Mouse (Mus musculus) subcutaneous adipose tissue, adult 2 months (tissue): ENCODE data around the gene Slc35g1. TPM values are rescaled to one million over a fixed set of nuclear protein-coding genes. Genes with fewer than 3 reads are reported as not detected.

Experiments
- polyA plus RNA-seq: library from polyadenylated mRNA; depleted of rRNA; stranded (reverse); fragments of >200 nt; gene quantifications from 2 replicates; pipeline ENCODE4 v1.2.3, GENCODE M21; 2012; ENCODE audit warnings: low replicate concordance; rRNA removed

Slc35g1 gene
- polyA plus RNA-seq: 2.4 and 5.7 TPM in 2 replicates

DNA sequence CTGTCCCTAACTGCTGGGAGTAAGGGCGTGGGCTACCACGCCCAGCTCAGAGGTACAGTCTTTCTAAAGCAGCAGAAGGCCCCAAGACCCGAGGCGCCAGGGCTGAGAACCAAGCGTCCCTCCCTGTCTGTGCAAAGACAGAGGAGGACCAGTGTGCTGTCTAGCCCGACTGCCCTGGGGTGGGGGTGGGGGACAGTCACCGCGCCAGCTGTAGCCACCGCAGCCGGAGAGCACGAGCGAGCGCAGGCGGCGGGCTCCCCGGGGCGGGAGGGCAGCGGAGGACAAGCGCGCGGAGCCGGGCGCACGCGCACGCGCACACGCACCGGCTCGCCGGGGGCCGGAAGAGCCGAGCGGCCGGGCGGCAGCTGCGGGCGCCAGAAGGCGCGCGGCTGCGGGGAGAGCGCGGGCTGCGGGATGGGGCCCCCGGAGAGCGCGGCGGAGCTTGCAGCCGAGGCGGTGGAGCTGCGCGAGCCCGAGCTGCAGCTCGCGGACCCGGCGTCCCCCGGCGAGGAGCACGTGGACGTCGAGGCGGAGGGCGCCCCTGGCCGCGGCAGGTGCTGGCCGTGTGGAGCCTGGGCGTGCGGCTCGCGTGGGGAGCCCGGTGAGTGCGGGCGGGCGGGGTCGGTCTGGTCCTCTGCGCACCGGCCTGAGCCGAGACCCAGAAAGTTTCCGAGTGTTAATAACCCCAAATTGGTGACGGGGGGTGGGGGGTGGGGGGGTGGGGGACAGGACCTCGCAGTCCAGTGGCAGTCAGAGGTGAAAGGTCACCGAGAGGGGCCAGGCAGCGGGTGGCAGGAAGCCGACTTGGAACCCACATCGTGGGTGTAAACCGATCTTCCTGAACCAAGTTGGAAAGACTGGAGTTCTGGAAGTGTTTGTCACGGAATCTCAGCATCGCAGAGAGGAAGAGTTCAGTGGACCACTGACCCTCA lies at the start of gene Slc35g1:
Slc35g1 (plus strand) TSS at position 280 of the 932 bp plus-strand sequence.

Other genes with a start within 250 kb of the Slc35g1 start
- 3.5 and 5.3 TPM in 2 replicates for gene Fra10ac1, start 171.8 kb upstream of the Slc35g1 start, polyA plus RNA-seq
- gene Lgi1, start 131.4 kb upstream of the Slc35g1 start, polyA plus RNA-seq: 0.57 and 0.62 TPM in 2 replicates
- 2.9 and 9.2 TPM in 2 replicates for gene Plce1, start 85.1 kb downstream of the Slc35g1 start, polyA plus RNA-seq